Mouse (Mus musculus) adrenal gland, adult 10 weeks (tissue): ENCODE results near the gene Gpn1. TPM values are rescaled to one million over a fixed set of nuclear protein-coding genes. Genes with fewer than 3 reads are reported as not detected.

Experiments
- polyA plus RNA-seq: library from polyadenylated mRNA; stranded (reverse); fragments of 350-450 nt; fragmentation: Illumina TruSeq; extraction: RNeasy Lipid Tissue Mini Kit (QIAGEN cat#74804); gene quantifications from one replicate; pipeline ENCODE4 v1.2.3, GENCODE M21; 2014; ENCODE audit warnings: low read depth, low replicate concordance

Gpn1 gene
- polyA plus RNA-seq = 34.2 TPM

GRCm38 (mm10) chr5:31494513-31495297 is at the start of gene Gpn1:
Gene Gpn1, plus strand, starts transcription at chr5:31494741.

GRCm38 (mm10) chr5:31451878-31452561 is 42.5 kb upstream of the Gpn1 start, which contains the start of gene Zfp512:
Gene Zfp512, plus strand, starts transcription at chr5:31452431.

GRCm38 (mm10) chr5:31485440-31485839 is 9.1 kb upstream of the Gpn1 start, which contains the start of gene 4930548H24Rik:
Gene 4930548H24Rik, plus strand, starts transcription at chr5:31485740.

GRCm38 (mm10) chr5:31526354-31527116 is 32.0 kb downstream of the Gpn1 start, which contains the start of gene Slc4a1ap:
Gene Slc4a1ap, plus strand, starts transcription at chr5:31526995.

GRCm38 (mm10) chr5:31527707-31528106 is 33.2 kb downstream of the Gpn1 start, which contains the start of gene Supt7l:
Gene Supt7l, minus strand, starts transcription at chr5:31527807.

Other genes starting within 250 kb of the Gpn1 start
- gene Krtcap3, start 243.1 kb upstream of the Gpn1 start, polyA plus RNA-seq = not detected
- gene Ift172, start 203.6 kb upstream of the Gpn1 start, polyA plus RNA-seq = 14.0 TPM
- gene Fndc4, start 198.7 kb upstream of the Gpn1 start, polyA plus RNA-seq = 3.6 TPM
- gene Gckr, start 197.3 kb upstream of the Gpn1 start, polyA plus RNA-seq = not detected
- gene Zfp512, start 42.3 kb upstream of the Gpn1 start, polyA plus RNA-seq = 27.6 TPM
- gene 4930548H24Rik, start 9.0 kb upstream of the Gpn1 start, polyA plus RNA-seq = not detected
- 64.8 TPM for gene Slc4a1ap, start 32.3 kb downstream of the Gpn1 start, polyA plus RNA-seq
- gene Supt7l, start 33.1 kb downstream of the Gpn1 start, polyA plus RNA-seq = 18.2 TPM
- gene Mrpl33, start 102.2 kb downstream of the Gpn1 start, polyA plus RNA-seq = 220 TPM
- gene Rbks, start 202.9 kb downstream of the Gpn1 start, polyA plus RNA-seq = 4.5 TPM
- gene Babam2, start 202.9 kb downstream of the Gpn1 start, polyA plus RNA-seq = 205 TPM